Mouse (Mus musculus) myocyte (in vitro differentiated cells): ENCODE data around the gene Scoc. TPM values are rescaled to one million over a fixed set of nuclear protein-coding genes. Genes with fewer than 3 reads are reported as not detected.

Experiments used
- H3K27me3 ChIP-seq: one replicate; pipeline ENCODE4 v1.6.1; 2011; ENCODE audit not compliant: control insufficient read depth, insufficient read depth, insufficient read length
- H3K36me3 ChIP-seq: one replicate; pipeline ENCODE4 v1.6.1; 2011; ENCODE audit not compliant: control insufficient read depth, insufficient read depth
- H3K4me2 ChIP-seq: one replicate; pipeline ENCODE4 v1.6.1; 2011; ENCODE audit warnings: low read depth, control low read depth
- H3K4me3 ChIP-seq: one replicate; pipeline ENCODE4 v1.5.1; 2011; ENCODE audit warnings: mild to moderate bottlenecking, control low read depth, moderate library complexity
- H3K79me2 ChIP-seq: one replicate; pipeline ENCODE4 v1.6.1; 2011; ENCODE audit not compliant: control insufficient read depth, insufficient read depth
- H3ac ChIP-seq: one replicate; pipeline ENCODE4 v1.6.1; 2011; ENCODE audit not compliant: control insufficient read depth, insufficient read length
- CEBPB ChIP-seq: IDR thresholded peaks from 2 replicates; pipeline ENCODE4 v1.6.1; 2011; ENCODE audit warnings: mild to moderate bottlenecking, moderate library complexity; ENCODE audit not compliant: poor library complexity, insufficient read depth, severe bottlenecking
- E2F4 ChIP-seq: IDR thresholded peaks from one replicate; pipeline ENCODE4 v1.6.1; 2011; ENCODE audit warnings: mild to moderate bottlenecking, control low read depth, moderate library complexity; ENCODE audit not compliant: insufficient read depth
- MAX ChIP-seq: IDR thresholded peaks from one replicate; pipeline ENCODE4 v1.6.1; 2011; ENCODE audit warnings: low read depth, mild to moderate bottlenecking, control low read depth
- MYOD1 ChIP-seq, 3 experiments: IDR thresholded peaks; one replicate each; pipeline ENCODE4 v1.6.1; 2011; ENCODE audit warnings: control low read depth in 2 of 3, low read depth in 2 of 3, mild to moderate bottlenecking in 2 of 3, moderate library complexity in 1 of 3; ENCODE audit not compliant: insufficient read length in 2 of 3, control insufficient read depth in 1 of 3
- MYOG ChIP-seq, 3 experiments: IDR thresholded peaks; one replicate each; pipeline ENCODE4 v1.6.1; 2011; ENCODE audit warnings: control low read depth in 2 of 3, low read depth in 2 of 3, mild to moderate bottlenecking in 2 of 3; ENCODE audit not compliant: insufficient read length in 2 of 3, control insufficient read depth in 1 of 3, insufficient read depth in 1 of 3
- POLR2A ChIP-seq: IDR thresholded peaks from one replicate; pipeline ENCODE4 v1.6.1; 2011; ENCODE audit warnings: low read depth, mild to moderate bottlenecking, control low read depth, moderate library complexity; ENCODE audit not compliant: insufficient read length
- POLR2AphosphoS2 ChIP-seq: IDR thresholded peaks from one replicate; pipeline ENCODE4 v1.6.1; 2011; ENCODE audit warnings: low read depth, control low read depth; ENCODE audit not compliant: insufficient read length
- REST ChIP-seq: IDR thresholded peaks from one replicate; pipeline ENCODE4 v1.6.1; 2011; ENCODE audit warnings: mild to moderate bottlenecking, control low read depth, moderate library complexity; ENCODE audit not compliant: insufficient read depth, insufficient read length
- SRF ChIP-seq: IDR thresholded peaks from one replicate; pipeline ENCODE4 v1.6.1; 2011; ENCODE audit warnings: low read depth; ENCODE audit not compliant: control insufficient read depth, insufficient read length
- TCF12 ChIP-seq: IDR thresholded peaks from one replicate; pipeline ENCODE4 v1.6.1; 2011; ENCODE audit warnings: mild to moderate bottlenecking, control low read depth; ENCODE audit not compliant: poor library complexity, insufficient read depth, severe bottlenecking
- TCF3 ChIP-seq: IDR thresholded peaks from one replicate; pipeline ENCODE4 v1.6.1; 2011; ENCODE audit warnings: low read depth, control low read depth; ENCODE audit not compliant: insufficient read length
- USF1 ChIP-seq: IDR thresholded peaks from one replicate; pipeline ENCODE4 v1.6.1; 2011; ENCODE audit warnings: low read depth, mild to moderate bottlenecking, control low read depth, moderate library complexity
- polyA plus RNA-seq: library from polyadenylated mRNA; unstranded; fragments of >200 nt; fragmentation: generic; extraction: Trizol; gene quantifications from one replicate; pipeline ENCODE4 v1.2.1, GENCODE M21; 2012; ENCODE audit warnings: missing spikeins

The Scoc gene
- polyA plus RNA-seq, 1 experiment = 22.4 TPM

GRCm38 (mm10) chr8:83426949-83427348 is 31.2 kb downstream of the Scoc start:
- H3ac ChIP-seq = no peak overlapping the region
- H3K27me3 ChIP-seq = peaks cover 6% of the 10 kb centered on the region
- H3K79me2 ChIP-seq = no peaks in the 10 kb centered on the region
- no peak overlapping the region for H3K4me3 ChIP-seq
- no peak overlapping the region for H3K4me2 ChIP-seq
- TF ChIP-seq TCF3 = no peak
- no peak for TF ChIP-seq USF1
- TF ChIP-seq CEBPB = no peak
- no peak for TF ChIP-seq POLR2AphosphoS2
- TF ChIP-seq TCF12 = no peak
- no peak for TF ChIP-seq SRF
- no peak for TF ChIP-seq MYOD1 (IDR thresholded peaks at IDR 0.05; ENCODE audit: control insufficient read depth in 1 of 3, insufficient read length in 2 of 3, low read depth in 2 of 3)
- TF ChIP-seq MAX = no peak
- no peak for TF ChIP-seq E2F4
- no peak for TF ChIP-seq POLR2A
- no peak for TF ChIP-seq MYOG (IDR thresholded peaks at IDR 0.05; ENCODE audit: control insufficient read depth in 1 of 3, insufficient read depth in 1 of 3, insufficient read length in 2 of 3, low read depth in 2 of 3)
- TF ChIP-seq REST = no peak
- no peaks in the 10 kb centered on the region for H3K36me3 ChIP-seq

- TF ChIP-seq SRF (no peak), POLR2A (no peak), TCF3 (no peak), REST (no peak), POLR2AphosphoS2 (no peak), E2F4 (no peak), CEBPB (no peak), TCF12 (no peak), USF1 (no peak), MAX (no peak)
- Histone ChIP-seq H3K4me3 (no peak overlapping the region), H3K4me2 (no peak overlapping the region), H3K79me2 (no peaks in the 10 kb centered on the region), H3ac (no peak overlapping the region), H3K27me3 (peaks cover 6% of the 10 kb centered on the region), H3K36me3 (no peaks in the 10 kb centered on the region)
These were observed 32.0 kb downstream of the Scoc start for GRCm38 (mm10) chr8:83426104-83426759.

GRCm38 (mm10) chr8:83425202-83425601 is 33.0 kb downstream of the Scoc start:
- no peak for TF ChIP-seq POLR2A
- no peak for TF ChIP-seq TCF3
- TF ChIP-seq REST = no peak
- no peak for TF ChIP-seq MYOD1 (IDR thresholded peaks at IDR 0.05; ENCODE audit: control insufficient read depth in 1 of 3, insufficient read length in 2 of 3, low read depth in 2 of 3)
- TF ChIP-seq POLR2AphosphoS2 = no peak
- TF ChIP-seq USF1 = no peak
- TF ChIP-seq TCF12 = no peak
- no peak for TF ChIP-seq E2F4
- TF ChIP-seq CEBPB = no peak
- Histone ChIP-seq H3ac (no peak overlapping the region), H3K4me3 (no peak overlapping the region), H3K4me2 (no peak overlapping the region), H3K36me3 (no peaks in the 10 kb centered on the region), H3K79me2 (no peaks in the 10 kb centered on the region), H3K27me3 (peaks cover 6% of the 10 kb centered on the region)

GRCm38 (mm10) chr8:83423032-83423825 is 35.0 kb downstream of the Scoc start:
- Histone ChIP-seq H3K79me2 (no peaks in the 10 kb centered on the region), H3ac (no peak overlapping the region), H3K36me3 (no peaks in the 10 kb centered on the region), H3K4me2 (no peak overlapping the region), H3K4me3 (no peak overlapping the region), H3K27me3 (peaks cover 6% of the 10 kb centered on the region)
- TF ChIP-seq USF1 = no peak
- TF ChIP-seq MYOD1 (IDR thresholded peaks at IDR 0.05; ENCODE audit: control insufficient read depth in 1 of 3, insufficient read length in 2 of 3, low read depth in 2 of 3) = no peak
- no peak for TF ChIP-seq REST
- no peak for TF ChIP-seq E2F4
- TF ChIP-seq MAX = no peak
- TF ChIP-seq TCF3 = no peak
- no peak for TF ChIP-seq TCF12
- no peak for TF ChIP-seq MYOG (IDR thresholded peaks at IDR 0.05; ENCODE audit: control insufficient read depth in 1 of 3, insufficient read depth in 1 of 3, insufficient read length in 2 of 3, low read depth in 2 of 3)
- no peak for TF ChIP-seq SRF
- no peak for TF ChIP-seq CEBPB
